Mouse (Mus musculus) embryonic fibroblast, embryonic 13.5 days (primary cell): ENCODE measurements around the gene Ccr8.

Experiments used
- CTCF ChIP-seq: IDR thresholded peaks from 2 replicates; pipeline ENCODE4 v1.5.1; 2011; ENCODE audit warnings: mild to moderate bottlenecking, control low read depth, low read length, moderate library complexity, borderline replicate concordance; ENCODE audit not compliant: insufficient read depth
- POLR2A ChIP-seq: IDR thresholded peaks from 2 replicates; pipeline ENCODE4 v1.6.1; 2011; ENCODE audit warnings: low read depth, mild to moderate bottlenecking, control low read depth, low read length, moderate library complexity

- TF ChIP-seq POLR2A (no peak), CTCF (no peak)
These were observed 42.7 kb downstream of the Ccr8 start for GRCm38 (mm10) chr9:120134529-120135160.
